Mouse (Mus musculus): ENCODE data around the gene Gck. TPM values are rescaled to one million over a fixed set of nuclear protein-coding genes. Genes with fewer than 3 reads are reported as not detected.

The Gck gene
- polyA plus RNA-seq, 1 experiment: not detected

DNA sequence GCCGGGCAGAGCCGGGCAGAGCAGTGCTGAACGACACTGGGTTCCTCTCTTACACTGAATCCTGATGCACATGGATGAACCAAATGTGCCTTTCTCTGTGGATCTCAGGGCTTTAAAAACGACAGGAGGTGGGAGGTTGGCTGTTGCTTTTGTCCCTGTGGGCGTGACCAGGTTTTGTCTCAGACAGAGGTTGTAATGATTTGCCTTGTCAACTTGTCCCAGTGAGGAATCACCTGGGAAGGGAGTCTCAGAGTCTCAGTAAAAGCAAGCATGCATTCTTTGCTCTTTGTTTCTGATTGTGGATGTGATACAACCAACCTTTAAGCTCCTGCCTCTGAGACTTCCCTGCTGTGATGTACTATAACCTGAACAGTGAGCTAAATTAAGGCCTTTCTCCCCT lies 42.8 kb downstream of the Gck start:
- Histone ChIP-seq H3K4me1 (ENCODE audit: control insufficient read depth, insufficient read depth, low read length) (peaks cover 23% of the 10 kb centered on the region), H3K4me3 (ENCODE audit: insufficient read depth, low read depth, low read length) (no peak overlapping the region), H3K27ac (ENCODE audit: insufficient read depth, low read depth, low read length) (no peak overlapping the region)
- 65% methylated on average over 5 of the region's 5 CpGs for WGBS
- no peak for TF ChIP-seq POLR2A (IDR thresholded peaks at IDR 0.05; ENCODE audit: insufficient read depth, low read depth, low read length)
- no peak for TF ChIP-seq CTCF (IDR thresholded peaks at IDR 0.05; ENCODE audit: insufficient read depth, low read depth, low read length)

DNA sequence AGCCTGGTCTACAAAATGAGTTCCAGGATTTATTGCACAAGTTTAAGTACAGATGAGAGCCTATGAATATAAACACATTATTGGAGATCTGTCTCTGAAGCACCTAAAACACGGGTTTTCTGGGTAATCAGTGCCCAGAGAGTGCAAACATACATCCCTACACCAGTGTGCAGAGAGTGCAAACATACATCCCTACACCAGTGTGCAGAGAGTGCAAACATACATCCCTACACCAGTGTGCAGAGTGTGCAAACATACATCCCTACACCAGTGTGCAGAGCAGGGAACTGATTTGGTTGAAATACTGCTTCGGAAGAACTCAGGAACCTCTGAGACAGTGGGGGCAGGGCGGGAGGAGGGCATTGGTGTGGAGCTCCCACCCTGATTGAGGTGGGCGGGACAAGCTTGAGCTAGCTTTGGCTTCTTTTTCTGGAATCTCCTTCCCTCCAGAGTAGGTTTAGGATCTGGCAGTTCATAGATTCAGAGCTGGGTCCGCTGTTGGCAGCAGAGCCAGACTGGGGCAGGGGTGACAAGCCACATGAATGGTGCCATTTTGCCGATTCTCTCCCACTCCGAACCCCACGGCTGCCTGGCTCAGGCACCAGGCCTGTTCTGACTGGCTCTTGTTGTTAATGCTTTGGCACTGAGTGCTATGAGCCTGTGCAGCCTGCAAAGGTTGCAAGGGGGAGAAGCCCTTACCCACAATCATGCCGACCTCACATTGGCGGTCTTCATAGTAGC lies 43.9 kb downstream of the Gck start:
- peak overlapping the region; percentile 8; the same call in 1 of the 2 replicates for H3K27ac ChIP-seq (ENCODE audit: insufficient read depth, low read depth, low read length)
- 50% methylated on average over 10 of the region's 10 CpGs for WGBS
- TF ChIP-seq CTCF (IDR thresholded peaks at IDR 0.05; ENCODE audit: insufficient read depth, low read depth, low read length): no peak
- TF ChIP-seq POLR2A (IDR thresholded peaks at IDR 0.05; ENCODE audit: insufficient read depth, low read depth, low read length): no peak
- H3K4me3 ChIP-seq (ENCODE audit: insufficient read depth, low read depth, low read length): no peak overlapping the region
- peaks cover 34% of the 10 kb centered on the region for H3K4me1 ChIP-seq (ENCODE audit: control insufficient read depth, insufficient read depth, low read length)

DNA sequence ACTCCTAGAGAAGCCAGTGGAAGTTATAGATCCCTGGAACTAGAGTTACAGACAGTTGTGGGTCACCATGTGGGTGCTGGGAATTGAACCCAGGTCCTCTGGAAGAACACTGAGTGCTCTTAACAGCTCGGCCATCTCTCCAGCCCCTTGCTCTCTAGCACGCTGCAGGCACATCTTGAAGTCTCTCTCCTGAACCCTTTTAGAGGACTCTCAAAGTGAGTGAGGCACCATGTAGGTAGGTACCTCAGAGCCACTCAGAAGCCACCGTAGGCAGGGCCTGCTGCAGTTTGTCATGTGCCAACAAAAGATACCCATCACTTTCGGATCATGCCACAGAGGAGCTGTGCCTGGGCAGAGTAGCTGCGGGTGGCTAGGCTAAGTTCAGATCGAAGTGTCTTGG lies 45.0 kb downstream of the Gck start:
- H3K27ac ChIP-seq (ENCODE audit: insufficient read depth, low read depth, low read length): no peak overlapping the region
- H3K4me1 ChIP-seq (ENCODE audit: control insufficient read depth, insufficient read depth, low read length): peaks cover 37% of the 10 kb centered on the region
- 97% methylated on average over 6 of the region's 6 CpGs for WGBS
- no peak overlapping the region for H3K4me3 ChIP-seq (ENCODE audit: insufficient read depth, low read depth, low read length)
- TF ChIP-seq POLR2A (IDR thresholded peaks at IDR 0.05; ENCODE audit: insufficient read depth, low read depth, low read length) (no peak), CTCF (IDR thresholded peaks at IDR 0.05; ENCODE audit: insufficient read depth, low read depth, low read length) (no peak)

DNA sequence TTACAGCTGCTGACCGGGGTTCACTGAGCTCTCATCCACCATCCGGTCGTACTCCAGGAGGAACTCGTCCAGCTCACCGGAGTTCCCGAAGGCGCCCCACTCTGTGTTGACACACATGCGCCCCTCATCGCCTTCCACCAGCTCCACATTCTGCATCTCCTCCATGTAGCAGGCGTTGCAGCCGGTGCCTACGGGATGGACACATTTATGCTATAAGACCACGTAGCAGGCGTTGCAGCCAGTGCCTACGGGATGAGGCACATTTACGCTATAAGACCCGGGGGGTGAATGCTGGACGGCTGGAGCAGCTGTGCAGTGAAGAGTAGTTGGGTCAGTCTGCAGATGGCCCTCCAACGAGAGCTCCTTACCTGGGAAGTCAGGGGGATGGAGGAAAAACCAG lies 45.5 kb downstream of the Gck start:
- Histone ChIP-seq H3K4me1 (ENCODE audit: control insufficient read depth, insufficient read depth, low read length) (peaks cover 37% of the 10 kb centered on the region), H3K27ac (ENCODE audit: insufficient read depth, low read depth, low read length) (peak overlapping the region; percentile 43; the same call in 1 of the 2 replicates), H3K4me3 (ENCODE audit: insufficient read depth, low read depth, low read length) (no peak overlapping the region)
- TF ChIP-seq POLR2A (IDR thresholded peaks at IDR 0.05; ENCODE audit: insufficient read depth, low read depth, low read length) (no peak), CTCF (IDR thresholded peaks at IDR 0.05; ENCODE audit: insufficient read depth, low read depth, low read length) (no peak)
- WGBS: 71% methylated on average over 19 of the region's 19 CpGs

DNA sequence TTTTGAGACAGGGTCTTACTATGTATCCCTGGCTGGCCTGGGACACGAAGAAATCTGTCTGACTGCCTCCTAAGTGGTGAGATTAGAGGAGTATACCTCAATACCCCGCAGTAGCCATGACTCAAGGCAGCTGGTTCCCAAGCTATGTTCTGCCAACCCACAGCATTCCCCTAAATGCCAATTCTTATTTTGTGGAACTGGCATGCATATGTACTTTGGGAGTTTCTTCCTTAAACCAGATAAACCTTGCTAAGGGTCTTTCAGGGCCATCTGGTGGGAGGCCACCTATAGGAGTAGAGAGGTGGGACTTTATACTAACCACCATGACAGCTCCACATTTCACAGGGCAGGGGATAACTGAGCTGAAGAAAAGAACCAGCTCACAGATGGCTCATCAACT lies 46.0 kb downstream of the Gck start:
- 43% methylated on average over 2 of the region's 2 CpGs for WGBS
- Histone ChIP-seq H3K27ac (ENCODE audit: insufficient read depth, low read depth, low read length) (peak overlapping the region; percentile 37; the same call in 1 of the 2 replicates), H3K4me3 (ENCODE audit: insufficient read depth, low read depth, low read length) (no peak overlapping the region), H3K4me1 (ENCODE audit: control insufficient read depth, insufficient read depth, low read length) (peaks cover 37% of the 10 kb centered on the region)
- TF ChIP-seq POLR2A (IDR thresholded peaks at IDR 0.05; ENCODE audit: insufficient read depth, low read depth, low read length) (no peak), CTCF (IDR thresholded peaks at IDR 0.05; ENCODE audit: insufficient read depth, low read depth, low read length) (no peak)

DNA sequence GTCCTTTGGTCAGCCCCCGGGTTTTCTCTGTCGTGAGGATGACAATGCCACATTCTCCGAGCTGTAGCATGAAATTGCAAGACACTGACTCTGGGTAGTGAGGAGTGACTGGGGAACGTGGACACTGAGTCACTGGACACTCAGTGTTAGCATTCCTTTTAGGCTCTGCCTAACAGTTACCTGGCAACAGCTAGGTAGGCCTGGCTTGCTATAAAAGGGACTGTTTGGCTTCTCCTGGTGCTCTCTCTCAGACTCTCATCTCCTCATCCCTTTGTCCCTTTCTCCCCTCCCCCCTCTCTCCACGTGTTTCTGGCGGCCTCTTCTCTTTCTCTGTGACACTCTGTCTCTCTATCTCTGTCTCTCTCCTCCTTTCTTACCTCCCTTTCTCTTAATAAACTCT lies 47.5 kb downstream of the Gck start:
- H3K4me3 ChIP-seq (ENCODE audit: insufficient read depth, low read depth, low read length): peak overlapping the region; percentile 43
- peaks cover 41% of the 10 kb centered on the region for H3K4me1 ChIP-seq (ENCODE audit: control insufficient read depth, insufficient read depth, low read length)
- peak overlapping the region; percentile 45; the same call in 1 of the 2 replicates for H3K27ac ChIP-seq (ENCODE audit: insufficient read depth, low read depth, low read length)
- no peak for TF ChIP-seq POLR2A (IDR thresholded peaks at IDR 0.05; ENCODE audit: insufficient read depth, low read depth, low read length)
- TF ChIP-seq CTCF (IDR thresholded peaks at IDR 0.05; ENCODE audit: insufficient read depth, low read depth, low read length): no peak
- WGBS: 21% methylated on average over 6 of the region's 6 CpGs

DNA sequence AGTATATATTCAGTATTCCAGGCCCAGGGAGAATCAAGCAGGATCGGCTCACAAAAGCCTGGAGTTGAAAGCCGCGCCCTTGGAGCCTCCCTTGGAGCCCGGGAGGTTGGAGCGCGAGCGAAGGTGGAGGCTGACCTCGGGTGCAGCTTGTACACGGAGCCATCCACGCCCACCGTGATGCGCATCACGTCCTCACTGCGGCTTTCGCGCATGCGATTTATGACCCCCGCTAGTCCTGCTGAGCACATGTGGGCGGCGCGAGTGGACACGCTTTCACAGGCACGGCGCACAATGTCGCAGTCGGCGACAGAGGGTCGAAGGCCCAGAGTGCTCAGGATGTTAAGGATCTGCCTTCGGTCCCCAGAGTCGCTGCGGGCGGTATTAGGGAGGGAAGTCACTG lies 47.9 kb downstream of the Gck start:
- 1% methylated on average over 32 of the region's 32 CpGs for WGBS
- TF ChIP-seq POLR2A (IDR thresholded peaks at IDR 0.05; ENCODE audit: insufficient read depth, low read depth, low read length) (peak; percentile 67), CTCF (IDR thresholded peaks at IDR 0.05; ENCODE audit: insufficient read depth, low read depth, low read length) (no peak)

DNA sequence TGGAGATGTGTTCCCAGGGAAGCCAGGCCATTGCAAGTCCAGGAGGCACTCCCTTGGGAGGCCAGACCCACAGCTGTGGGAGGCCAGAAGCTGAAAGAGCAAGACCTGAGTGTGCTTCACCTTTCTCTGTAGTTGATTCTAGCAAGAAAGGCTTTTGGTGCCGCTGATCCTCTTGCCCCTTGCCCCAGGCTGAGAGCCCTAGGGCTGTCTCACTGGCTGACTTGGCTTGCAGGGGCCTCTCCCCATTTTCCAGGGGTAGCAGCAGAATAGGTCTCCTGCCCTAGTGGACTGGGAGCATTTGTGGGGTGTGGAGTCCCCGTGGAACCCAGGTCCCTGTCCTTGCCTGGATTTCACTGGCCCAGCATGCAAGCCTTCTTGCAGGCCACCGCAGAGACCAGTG lies 48.6 kb downstream of the Gck start:
- 33% methylated on average over 3 of the region's 3 CpGs for WGBS
- peaks cover 37% of the 10 kb centered on the region for H3K4me1 ChIP-seq (ENCODE audit: control insufficient read depth, insufficient read depth, low read length)
- peak overlapping the region; percentile 43 for H3K4me3 ChIP-seq (ENCODE audit: insufficient read depth, low read depth, low read length)
- H3K27ac ChIP-seq (ENCODE audit: insufficient read depth, low read depth, low read length): no peak overlapping the region
- TF ChIP-seq CTCF (IDR thresholded peaks at IDR 0.05; ENCODE audit: insufficient read depth, low read depth, low read length) (no peak), POLR2A (IDR thresholded peaks at IDR 0.05; ENCODE audit: insufficient read depth, low read depth, low read length) (no peak)

More for the DNA sequence above, 47.9 kb downstream of the Gck start:
- Histone ChIP-seq H3K4me3 (ENCODE audit: insufficient read depth, low read depth, low read length) (peak overlapping the region; percentile 43), H3K4me1 (ENCODE audit: control insufficient read depth, insufficient read depth, low read length) (peaks cover 41% of the 10 kb centered on the region), H3K27ac (ENCODE audit: insufficient read depth, low read depth, low read length) (peak overlapping the region; percentile 45; the same call in 1 of the 2 replicates)

DNA sequence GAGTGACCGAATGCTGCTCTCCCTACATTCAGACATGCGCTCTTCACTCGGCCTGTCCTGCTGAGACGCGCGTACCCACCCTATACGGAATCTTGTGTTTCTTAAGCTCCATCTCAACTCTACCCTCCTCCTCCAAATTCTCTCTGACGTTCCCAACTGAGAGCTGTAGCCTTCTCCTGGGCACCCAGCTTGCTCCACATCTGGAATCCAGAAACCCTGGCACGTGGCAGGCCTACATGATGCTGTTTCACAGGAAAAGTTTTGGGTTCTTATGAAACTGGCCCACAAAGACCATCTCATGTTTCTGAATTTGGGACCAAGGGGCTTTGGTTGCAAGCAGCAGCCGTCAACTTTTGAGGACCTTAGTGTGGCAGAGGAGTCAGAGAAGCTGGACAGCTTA lies 50.6 kb downstream of the Gck start:
- TF ChIP-seq CTCF (IDR thresholded peaks at IDR 0.05; ENCODE audit: insufficient read depth, low read depth, low read length) (no peak), POLR2A (IDR thresholded peaks at IDR 0.05; ENCODE audit: insufficient read depth, low read depth, low read length) (no peak)
- WGBS: 97% methylated on average over 10 of the region's 10 CpGs

More for the DNA sequence above, 50.6 kb downstream of the Gck start:
- peaks cover 30% of the 10 kb centered on the region for H3K4me1 ChIP-seq (ENCODE audit: control insufficient read depth, insufficient read depth, low read length)
- no peak overlapping the region for H3K4me3 ChIP-seq (ENCODE audit: insufficient read depth, low read depth, low read length)
- H3K27ac ChIP-seq (ENCODE audit: insufficient read depth, low read depth, low read length): no peak overlapping the region
